Mouse (Mus musculus): ENCODE results near the gene Hoxa5.
A peak's percentile ranks its signal among the peaks of the same experiment; 100 is the strongest.

Hoxa5 gene

GRCm38 (mm10) chr6:52201269-52201668 lies 3.1 kb downstream of the Hoxa5 start:
- no peak for DNase-seq (ENCODE audit: low spot score in 2 of 2)

GRCm38 (mm10) chr6:52200751-52201250 lies 3.6 kb downstream of the Hoxa5 start:
- no peak for DNase-seq (ENCODE audit: low spot score in 2 of 2)

- no peak for DNase-seq (ENCODE audit: low spot score in 2 of 2)
Measured at GRCm38 (mm10) chr6:52200073-52200750, 4.2 kb downstream of the Hoxa5 start.

GRCm38 (mm10) chr6:52197271-52197670 lies 7.1 kb downstream of the Hoxa5 start:
- DNase-seq (ENCODE audit: low spot score in 2 of 2): no peak

- DNase-seq (ENCODE audit: low spot score in 2 of 2): no peak
Measured at GRCm38 (mm10) chr6:52196811-52197210, 7.6 kb downstream of the Hoxa5 start.

GRCm38 (mm10) chr6:52194690-52195089 lies 9.7 kb downstream of the Hoxa5 start:
- DNase-seq (ENCODE audit: low spot score in 2 of 2): no peak

GRCm38 (mm10) chr6:52191860-52192550 lies 12.4 kb downstream of the Hoxa5 start:
- peak in 1 of 2 experiments; percentile 59 for DNase-seq (ENCODE audit: low spot score in 2 of 2)

- no peak for DNase-seq (ENCODE audit: low spot score in 2 of 2)
Measured at GRCm38 (mm10) chr6:52190906-52191810, 13.2 kb downstream of the Hoxa5 start, which contains the start of gene Hoxa4. Hoxa4 (minus strand) TSS chr6:52191753.

- no peak for DNase-seq (ENCODE audit: low spot score in 2 of 2)
Measured at GRCm38 (mm10) chr6:52190410-52190809, 14.0 kb downstream of the Hoxa5 start.

GRCm38 (mm10) chr6:52189909-52190308 lies 14.5 kb downstream of the Hoxa5 start:
- no peak for DNase-seq (ENCODE audit: low spot score in 2 of 2)

- DNase-seq (ENCODE audit: low spot score in 2 of 2): no peak
Measured at GRCm38 (mm10) chr6:52189172-52189591, 15.2 kb downstream of the Hoxa5 start.

GRCm38 (mm10) chr6:52186500-52186899 lies 17.9 kb downstream of the Hoxa5 start:
- DNase-seq (ENCODE audit: low spot score in 2 of 2): no peak

GRCm38 (mm10) chr6:52185834-52186233 lies 18.6 kb downstream of the Hoxa5 start:
- no peak for DNase-seq (ENCODE audit: low spot score in 2 of 2)

- DNase-seq (ENCODE audit: low spot score in 2 of 2): no peak
Measured at GRCm38 (mm10) chr6:52185222-52185621, 19.2 kb downstream of the Hoxa5 start.

GRCm38 (mm10) chr6:52184668-52185067 lies 19.7 kb downstream of the Hoxa5 start:
- no peak for DNase-seq (ENCODE audit: low spot score in 2 of 2)

- no peak for DNase-seq (ENCODE audit: low spot score in 2 of 2)
Measured at GRCm38 (mm10) chr6:52183311-52184080, 20.9 kb downstream of the Hoxa5 start.

- no peak for DNase-seq (ENCODE audit: low spot score in 2 of 2)
Measured at GRCm38 (mm10) chr6:52182793-52183192, 21.6 kb downstream of the Hoxa5 start.

- DNase-seq (ENCODE audit: low spot score in 2 of 2): no peak
Measured at GRCm38 (mm10) chr6:52182030-52182429, 22.4 kb downstream of the Hoxa5 start.

- DNase-seq (ENCODE audit: low spot score in 2 of 2): no peak
Measured at GRCm38 (mm10) chr6:52180726-52181125, 23.7 kb downstream of the Hoxa5 start.

- DNase-seq (ENCODE audit: low spot score in 2 of 2): no peak
Measured at GRCm38 (mm10) chr6:52180213-52180710, 24.1 kb downstream of the Hoxa5 start.

GRCm38 (mm10) chr6:52179690-52180089 lies 24.7 kb downstream of the Hoxa5 start:
- no peak for DNase-seq (ENCODE audit: low spot score in 2 of 2)

Data from right cerebral cortex, postnatal 10 days (tissue).